Mouse (Mus musculus) brain, adult 2 months (tissue): ENCODE data around the gene Slx4ip.
"Not testable (repeated sequence)": the region's sequence is repeated elsewhere in the genome, so short reads cannot be mapped to it uniquely, and the experiment has no call there.

Experiments
- DNase-seq: peaks from one replicate; pipeline ENCODE4 v3.0.0; 2011; ENCODE audit warnings: low read depth, low spot score

Gene Slx4ip

GRCm38 (mm10) chr2:136891068-136891950 lies at the start of gene Slx4ip, which contains the start of the genes AL731706.1 and Mkks:
Gene Slx4ip (plus strand): TSS chr2:136891218.
Gene AL731706.1 (minus strand): TSS chr2:136891389.
Gene Mkks (minus strand): TSS chr2:136891389.
- DNase-seq: peak; percentile 100

GRCm38 (mm10) chr2:136850366-136850765 lies 40.7 kb upstream of the Slx4ip start:
- DNase-seq: no peak

- peak; percentile 44 for DNase-seq
Measured at GRCm38 (mm10) chr2:136854543-136855388, 36.3 kb upstream of the Slx4ip start.

GRCm38 (mm10) chr2:136885579-136885978 lies 5.4 kb upstream of the Slx4ip start, which contains the start of gene AL731706.2:
Gene AL731706.2 (minus strand): TSS chr2:136885679.
- no peak for DNase-seq

GRCm38 (mm10) chr2:136886846-136887245 lies 4.2 kb upstream of the Slx4ip start:
- DNase-seq: peak; percentile 68

- DNase-seq: not testable (repeated sequence)
Measured at GRCm38 (mm10) chr2:136890716-136891067, 326 bp upstream of the Slx4ip start.

- DNase-seq: peak; percentile 100
Measured at GRCm38 (mm10) chr2:136891951-136892371, 943 bp downstream of the Slx4ip start.

GRCm38 (mm10) chr2:136894494-136894893 lies 3.5 kb downstream of the Slx4ip start:
- DNase-seq: no peak

GRCm38 (mm10) chr2:136896131-136896530 lies 5.1 kb downstream of the Slx4ip start:
- no peak for DNase-seq

GRCm38 (mm10) chr2:136908596-136908995 lies 17.6 kb downstream of the Slx4ip start:
- DNase-seq: no peak

GRCm38 (mm10) chr2:136909298-136909697 lies 18.3 kb downstream of the Slx4ip start:
- DNase-seq: no peak

GRCm38 (mm10) chr2:136911958-136912411 lies 21.0 kb downstream of the Slx4ip start:
- no peak for DNase-seq

- no peak for DNase-seq
Measured at GRCm38 (mm10) chr2:136913021-136913420, 22.0 kb downstream of the Slx4ip start.

- peak; percentile 64 for DNase-seq
Measured at GRCm38 (mm10) chr2:136914334-136914902, 23.4 kb downstream of the Slx4ip start.

GRCm38 (mm10) chr2:136919433-136919832 lies 28.4 kb downstream of the Slx4ip start:
- DNase-seq: peak; percentile 50

- no peak for DNase-seq
Measured at GRCm38 (mm10) chr2:136920257-136920993, 29.4 kb downstream of the Slx4ip start.

GRCm38 (mm10) chr2:136921003-136921408 lies 30.0 kb downstream of the Slx4ip start:
- DNase-seq: peak; percentile 80

GRCm38 (mm10) chr2:136936391-136937288 lies 45.6 kb downstream of the Slx4ip start:
- no peak for DNase-seq

- DNase-seq: peak; percentile 57
Measured at GRCm38 (mm10) chr2:136938249-136938648, 47.2 kb downstream of the Slx4ip start.

- DNase-seq: no peak
Measured at GRCm38 (mm10) chr2:136946297-136946696, 55.3 kb downstream of the Slx4ip start.
